Mouse (Mus musculus) embryonic fibroblast, embryonic 13.5 days (primary cell): ENCODE results near the gene Zic3.

Experiments
- CTCF ChIP-seq: IDR thresholded peaks from 2 replicates; pipeline ENCODE4 v1.5.1; 2011; ENCODE audit warnings: mild to moderate bottlenecking, control low read depth, low read length, moderate library complexity, borderline replicate concordance; ENCODE audit not compliant: insufficient read depth
- POLR2A ChIP-seq: IDR thresholded peaks from 2 replicates; pipeline ENCODE4 v1.6.1; 2011; ENCODE audit warnings: low read depth, mild to moderate bottlenecking, control low read depth, low read length, moderate library complexity

DNA sequence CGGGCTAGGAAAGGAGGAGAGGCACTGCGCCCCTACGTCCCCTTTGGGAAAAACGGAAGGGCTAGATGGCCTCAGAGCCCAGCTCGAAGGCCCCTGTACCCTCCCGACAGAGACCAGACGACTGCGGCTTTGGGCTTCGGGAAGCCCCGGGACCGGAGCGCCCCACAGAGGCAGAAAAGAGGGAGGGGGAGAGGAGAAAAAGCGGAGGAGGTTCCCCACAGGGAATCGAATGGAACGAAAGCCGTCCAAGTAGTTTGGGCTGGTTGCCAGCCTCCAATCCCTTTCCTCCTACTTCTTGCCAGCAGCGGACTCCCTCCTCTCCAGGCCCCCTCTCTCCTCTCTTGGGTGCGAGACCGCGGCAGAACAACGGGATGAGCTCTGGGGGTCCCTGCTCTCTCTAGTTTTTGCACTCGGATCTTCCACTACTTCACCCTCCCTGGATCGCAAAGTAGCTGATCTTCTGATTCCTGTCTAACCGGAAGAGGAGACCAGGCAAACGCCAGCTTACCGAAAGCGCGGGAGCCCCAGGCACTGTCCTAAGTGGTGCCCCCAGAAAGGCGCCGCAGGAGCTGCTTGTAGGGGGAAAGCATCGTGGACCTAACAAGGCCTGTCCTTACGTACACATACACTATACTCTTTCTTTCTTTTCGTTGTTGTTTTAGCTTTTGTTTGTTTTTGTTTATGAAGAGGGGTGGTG is 3.1 kb upstream of the Zic3 start:
- TF ChIP-seq POLR2A, result no peak
- no peak for TF ChIP-seq CTCF
